In the genomic region with DNA sequence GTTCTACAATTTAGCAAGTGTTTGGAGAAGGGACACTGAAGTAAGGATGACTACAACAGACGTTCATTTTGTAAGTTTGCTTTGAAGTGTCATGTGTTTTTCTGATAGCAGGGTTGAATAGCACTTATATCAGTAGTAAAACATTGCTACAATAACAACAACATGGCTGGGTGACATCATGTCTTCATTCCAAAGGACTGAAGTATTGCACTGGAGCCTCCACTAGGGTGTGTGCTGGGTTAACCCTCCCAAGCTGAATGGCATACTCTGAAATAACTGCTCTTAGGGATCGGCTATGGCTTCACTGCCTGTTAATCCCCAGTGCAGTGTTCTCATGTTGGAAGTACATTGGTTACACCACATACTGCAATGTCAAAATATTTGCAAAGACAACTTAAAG, we compare ENCODE assay signal across 16 mouse cellular contexts.
DNase-seq lines count a peak whose midpoint lies in the region; ATAC-seq and TF ChIP-seq lines count a peak whose summit lies in the region.
"Had no signal": no experiment of that assay in that cellular context is flagged by ENCODE, and none has a peak within 500 bp of the region (broad histone marks: within the 10 kb centered on the region; RNA-seq: fewer than 3 reads in every experiment).

No protein-coding gene starts in this region.

- H3K4me3 ChIP-seq in intestine, postnatal 0 days (ENCODE audit: low read depth, low read length): no peak overlapping the region
- no peak overlapping the region for H3K4me3 ChIP-seq in intestine, embryonic 16.5 days (ENCODE audit: low read length)
- H3K4me3 ChIP-seq in CH12.LX (replicated peaks in 1 of 3; ENCODE audit: low read depth in 2 of 3, low read length in 2 of 3, poor library complexity in 1 of 3): no peak overlapping the region
- H3K4me3 ChIP-seq in heart, embryonic 16.5 days (ENCODE audit: low read length): no peak overlapping the region
- H3K4me3 ChIP-seq in kidney, adult 2 months (ENCODE audit: insufficient read depth, low read depth, low read length): no peak overlapping the region
- H3K4me3 ChIP-seq: embryonic facial prominence, embryonic 13.5 days; hindbrain, embryonic 10.5 days; midbrain, embryonic 12.5 days had no signal

- dilution Hi-C loops in CH12.LX (cut with MboI; ENCODE audit: extremely low pct_ligation_motif_present, extremely low pct_unique_long_range_greater_than_20kb, low sequenced_read_pairs): no loop called here

- H3K4me1 ChIP-seq in intestine, postnatal 0 days (replicated peaks; ENCODE audit: control insufficient read depth, insufficient read depth, low read length): no peaks in the 10 kb centered on the region
- H3K4me1 ChIP-seq in intestine, embryonic 16.5 days (ENCODE audit: control insufficient read depth, insufficient read depth, low read length): no peaks in the 10 kb centered on the region
- H3K4me1 ChIP-seq in CH12.LX (ENCODE audit: control insufficient read depth in 1 of 2, insufficient read depth in 2 of 2): no peaks in the 10 kb centered on the region
- H3K4me1 ChIP-seq in heart, embryonic 16.5 days (ENCODE audit: control insufficient read depth, insufficient read depth, low read length): peaks cover 3% of the 10 kb centered on the region
- no peaks in the 10 kb centered on the region for H3K4me1 ChIP-seq in kidney, adult 2 months (ENCODE audit: control insufficient read depth, insufficient read depth, low read length)
- H3K4me1 ChIP-seq: embryonic facial prominence, embryonic 13.5 days; hindbrain, embryonic 10.5 days; midbrain, embryonic 12.5 days had no signal

- H3K79me2 ChIP-seq in CH12.LX (replicated peaks; ENCODE audit: control insufficient read depth, extremely low read depth, insufficient read depth, poor library complexity, severe bottlenecking): no peaks in the 10 kb centered on the region

- TF ChIP-seq POLR2A in CH12.LX (IDR thresholded peaks at IDR 0.05; ENCODE audit: low read depth, low read length): no peak
- TF ChIP-seq POLR2A in kidney, adult 2 months (IDR thresholded peaks at IDR 0.05; ENCODE audit: low read depth, low read length): no peak

- H3K9ac ChIP-seq in intestine, postnatal 0 days (ENCODE audit: low read depth, low read length): no peak overlapping the region
- H3K9ac ChIP-seq in intestine, embryonic 16.5 days (ENCODE audit: low read depth, low read length): no peak overlapping the region
- H3K9ac ChIP-seq in CH12.LX (ENCODE audit: insufficient read depth, low read depth): no peak overlapping the region
- H3K9ac ChIP-seq in heart, embryonic 16.5 days (ENCODE audit: low read length): no peak overlapping the region
- H3K9ac ChIP-seq: embryonic facial prominence, embryonic 13.5 days; midbrain, embryonic 12.5 days had no signal

- no peak for ATAC-seq in intestine, postnatal 0 days
- no peak for ATAC-seq in intestine, embryonic 16.5 days
- ATAC-seq in heart, embryonic 16.5 days (replicated peaks; ENCODE audit: extremely low read depth, insufficient read depth, low FRiP score): peak; percentile 67
- ATAC-seq: CD4-positive, CD25-positive, alpha-beta regulatory T cell, adult 4 months; inflammation-experienced regulatory T-cells, adult 6 months had no signal

- H3K27ac ChIP-seq in intestine, postnatal 0 days (ENCODE audit: low read depth, low read length): no peak overlapping the region
- H3K27ac ChIP-seq in intestine, embryonic 16.5 days (ENCODE audit: low read length): no peak overlapping the region
- no peak overlapping the region for H3K27ac ChIP-seq in CH12.LX (ENCODE audit: insufficient read depth, low read depth)
- peak overlapping the region; percentile 67 for H3K27ac ChIP-seq in heart, embryonic 16.5 days (ENCODE audit: low read length)
- no peak overlapping the region for H3K27ac ChIP-seq in kidney, adult 2 months (ENCODE audit: insufficient read depth, low read depth, low read length)
- H3K27ac ChIP-seq: embryonic facial prominence, embryonic 13.5 days; hindbrain, embryonic 10.5 days; midbrain, embryonic 12.5 days had no signal

- H3K9me3 ChIP-seq in intestine, postnatal 0 days (ENCODE audit: control insufficient read depth): no peaks in the 10 kb centered on the region
- no peaks in the 10 kb centered on the region for H3K9me3 ChIP-seq in intestine, embryonic 16.5 days (ENCODE audit: control insufficient read depth, low read length)
- no peaks in the 10 kb centered on the region for H3K9me3 ChIP-seq in CH12.LX (replicated peaks; ENCODE audit: low read length)
- H3K9me3 ChIP-seq in heart, embryonic 16.5 days (replicated peaks; ENCODE audit: control insufficient read depth, low read length): no peaks in the 10 kb centered on the region
- H3K9me3 ChIP-seq: embryonic facial prominence, embryonic 13.5 days; hindbrain, embryonic 10.5 days; midbrain, embryonic 12.5 days had no signal

- H3K36me3 ChIP-seq in intestine, postnatal 0 days (ENCODE audit: control insufficient read depth, insufficient read depth): no peaks in the 10 kb centered on the region
- H3K36me3 ChIP-seq in intestine, embryonic 16.5 days (ENCODE audit: control insufficient read depth, insufficient read depth, low read length): no peaks in the 10 kb centered on the region
- no peaks in the 10 kb centered on the region for H3K36me3 ChIP-seq in CH12.LX (replicated peaks in 1 of 2; ENCODE audit: control insufficient read depth in 1 of 2, insufficient read depth in 1 of 2, low read length in 1 of 2)
- no peaks in the 10 kb centered on the region for H3K36me3 ChIP-seq in heart, embryonic 16.5 days (ENCODE audit: control insufficient read depth, insufficient read depth)
- H3K36me3 ChIP-seq in kidney, adult 2 months (ENCODE audit: control insufficient read depth, insufficient read depth, low read length): no peaks in the 10 kb centered on the region
- H3K36me3 ChIP-seq: embryonic facial prominence, embryonic 13.5 days; hindbrain, embryonic 10.5 days; midbrain, embryonic 12.5 days had no signal

- peak; percentile 38 for TF ChIP-seq RAD21 in CH12.LX (IDR thresholded peaks at IDR 0.05; ENCODE audit: low read depth, low read length)

- no peak overlapping the region for H3K4me2 ChIP-seq in intestine, postnatal 0 days (replicated peaks; ENCODE audit: low read depth)
- no peak overlapping the region for H3K4me2 ChIP-seq in intestine, embryonic 16.5 days (ENCODE audit: low read depth, low read length)
- H3K4me2 ChIP-seq in CH12.LX (ENCODE audit: insufficient read depth, low read depth, poor library complexity, severe bottlenecking): no peak overlapping the region
- no peak overlapping the region for H3K4me2 ChIP-seq in heart, embryonic 16.5 days (ENCODE audit: low read depth, low read length)
- H3K4me2 ChIP-seq: embryonic facial prominence, embryonic 13.5 days; midbrain, embryonic 12.5 days had no signal

- in situ Hi-C loops in CH12.LX (cut with MboI; ENCODE audit: low pct_ligation_motif_present, low pct_unique_long_range_greater_than_20kb, low sequenced_read_pairs): no loop called here

- 53% methylated on average over 2 of the region's 2 CpGs for WGBS in intestine, postnatal 0 days
- WGBS in intestine, embryonic 16.5 days: 57% methylated on average over 2 of the region's 2 CpGs
- WGBS in heart, embryonic 16.5 days: 38% methylated on average over 2 of the region's 2 CpGs
- WGBS in kidney, adult 2 months: 67% methylated on average over 2 of the region's 2 CpGs

- DNase-seq in CH12.LX (ENCODE audit: extremely low read depth) (no peak), adipocyte (ENCODE audit: low spot score) (peak; percentile 53)
- no peak for DNase-seq in kidney, adult 2 months
- no peak for DNase-seq in urinary bladder, adult 2 months (ENCODE audit: low spot score)
- DNase-seq in neural tube, embryonic 10.5 days (ENCODE audit: extremely low spot score, low spot score): no peak
- DNase-seq: right cerebral cortex, adult 18-20 months; spleen, adult 18-20 months; thymus, postnatal 14 days had no signal

- peak; percentile 21; the same call in 1 of the 2 replicates for TF ChIP-seq CTCF in intestine, postnatal 0 days (IDR thresholded peaks at IDR 0.05; ENCODE audit: low read depth)
- peak in 1 of 2 experiments; percentile 53; a peak in 2 of 4 replicates for TF ChIP-seq CTCF in CH12.LX (conservative IDR thresholded peaks at IDR 0.05 in 1 of 2, IDR thresholded peaks at IDR 0.05 in 1 of 2; ENCODE audit: low read depth in 2 of 2, low read length in 2 of 2)
- TF ChIP-seq CTCF in kidney, adult 2 months (conservative IDR thresholded peaks at IDR 0.05; ENCODE audit: insufficient read depth, insufficient read length, low read depth, low read length): no peak

- TF ChIP-seq EP300 in CH12.LX (IDR thresholded peaks at IDR 0.05; ENCODE audit: low read length): no peak

- H3K27me3 ChIP-seq in intestine, postnatal 0 days (replicated peaks; ENCODE audit: control insufficient read depth, insufficient read depth, low read length): no peaks in the 10 kb centered on the region
- no peaks in the 10 kb centered on the region for H3K27me3 ChIP-seq in intestine, embryonic 16.5 days (replicated peaks; ENCODE audit: control insufficient read depth, insufficient read depth, low read length)
- peaks cover 2% of the 10 kb centered on the region for H3K27me3 ChIP-seq in CH12.LX (replicated peaks)
- H3K27me3 ChIP-seq in heart, embryonic 16.5 days (ENCODE audit: control insufficient read depth, insufficient read depth, low read length): no peaks in the 10 kb centered on the region
- no peaks in the 10 kb centered on the region for H3K27me3 ChIP-seq in kidney, adult 2 months (replicated peaks; ENCODE audit: control insufficient read depth, insufficient read depth, low read length)
- H3K27me3 ChIP-seq: embryonic facial prominence, embryonic 13.5 days; midbrain, embryonic 12.5 days had no signal

TF ChIP-seq in CH12.LX, 34 proteins besides CTCF, POLR2A, EP300 and RAD21:
- peak; percentile 45 for TF ChIP-seq SMC3 (IDR thresholded peaks at IDR 0.05; ENCODE audit: low read depth, low read length)
- TF ChIP-seq PAX5 (IDR thresholded peaks at IDR 0.05; ENCODE audit: low read length): no peak
